Comparison of ENCODE assay signal across 39 mouse cellular contexts in genomic region chr10:42546507-42546906, GRCm38 (mm10). TPM values are rescaled to one million over a fixed set of nuclear protein-coding genes. Genes with fewer than 3 reads are reported as not detected.
DNase-seq lines count a peak whose midpoint lies in the region; ATAC-seq lines count a peak whose summit lies in the region.
"Had no signal": no experiment of that assay in that cellular context is flagged by ENCODE, and none has a peak within 500 bp of the region (broad histone marks: within the 10 kb centered on the region; RNA-seq: fewer than 3 reads in every experiment).

No protein-coding gene starts in this region.

- 86% methylated on average over 3 of the region's 3 CpGs for WGBS in heart, embryonic 13.5 days
- WGBS in liver, embryonic 12.5 days (ENCODE audit: insufficient replicate concordance): 80% methylated on average over 3 of the region's 3 CpGs

- no peak overlapping the region for H3K4me3 ChIP-seq in heart, embryonic 13.5 days
- H3K4me3 ChIP-seq in liver, embryonic 12.5 days: no peak overlapping the region
- H3K4me3 ChIP-seq: embryonic facial prominence, embryonic 10.5 days; embryonic facial prominence, embryonic 15.5 days; forebrain, embryonic 13.5 days; layer of hippocampus, adult 2 months; midbrain, embryonic 10.5 days; midbrain, embryonic 15.5 days had no signal

- no peak overlapping the region for H3K4me2 ChIP-seq in heart, embryonic 13.5 days
- no peak overlapping the region for H3K4me2 ChIP-seq in liver, embryonic 12.5 days
- H3K4me2 ChIP-seq: embryonic facial prominence, embryonic 15.5 days; forebrain, embryonic 13.5 days; hindbrain, embryonic 14.5 days; lung, embryonic 14.5 days; midbrain, embryonic 15.5 days had no signal

- no peak overlapping the region for H3K9ac ChIP-seq in heart, embryonic 13.5 days
- H3K9ac ChIP-seq in liver, embryonic 12.5 days: peak overlapping the region; percentile 14; the same call in 1 of the 2 replicates
- H3K9ac ChIP-seq: embryonic facial prominence, embryonic 15.5 days; forebrain, embryonic 13.5 days; hindbrain, embryonic 14.5 days; lung, embryonic 14.5 days; midbrain, embryonic 15.5 days had no signal

- H3K27ac ChIP-seq in heart, embryonic 13.5 days (replicated peaks): no peak overlapping the region
- peak overlapping the region; percentile 34; the same call in 1 of the 2 replicates for H3K27ac ChIP-seq in liver, embryonic 12.5 days
- H3K27ac ChIP-seq: embryonic facial prominence, embryonic 10.5 days; embryonic facial prominence, embryonic 15.5 days; forebrain, embryonic 13.5 days; hindbrain, embryonic 14.5 days; layer of hippocampus, adult 2 months; midbrain, embryonic 10.5 days; midbrain, embryonic 15.5 days; stomach, postnatal 0 days had no signal

- DNase-seq in heart, adult 9 months (ENCODE audit: low spot score in 2 of 2): no peak
- peak; percentile 58 for DNase-seq in R1 (ENCODE audit: low read depth, low spot score)
- no peak for DNase-seq in right cerebral cortex, postnatal 36 days (ENCODE audit: low spot score in 2 of 2)
- no peak for DNase-seq in left cerebral cortex, postnatal 10 days (ENCODE audit: extremely low spot score in 1 of 2, low spot score in 2 of 2)
- no peak for DNase-seq in kidney, adult 8-10 months
- DNase-seq: B cell, adult 2 months; cerebellum, adult 8-10 months; cerebellum, postnatal 25 days; gastrocnemius, postnatal 14 days; heart, postnatal 4 days; kidney, adult 18-20 months; kidney, postnatal 36 days; left cerebral cortex, postnatal 4 days; lung, embryonic 14.5 days; lung, postnatal 14 days; right cerebral cortex, postnatal 25 days; thymus, adult 18-20 months; thymus, postnatal 25 days had no signal

- no peaks in the 10 kb centered on the region for H3K36me3 ChIP-seq in heart, embryonic 13.5 days
- H3K36me3 ChIP-seq in liver, embryonic 12.5 days: no peaks in the 10 kb centered on the region
- H3K36me3 ChIP-seq: embryonic facial prominence, embryonic 10.5 days; embryonic facial prominence, embryonic 15.5 days; midbrain, embryonic 10.5 days; midbrain, embryonic 15.5 days had no signal

- H3K9me3 ChIP-seq in heart, embryonic 13.5 days: no peaks in the 10 kb centered on the region
- no peaks in the 10 kb centered on the region for H3K9me3 ChIP-seq in liver, embryonic 12.5 days (replicated peaks)
- H3K9me3 ChIP-seq: embryonic facial prominence, embryonic 10.5 days; embryonic facial prominence, embryonic 15.5 days; forebrain, embryonic 13.5 days; midbrain, embryonic 10.5 days; midbrain, embryonic 15.5 days had no signal

- intact Hi-C loops in left cerebral cortex, postnatal 10 days (cut with DNase I): no loop called here

- H3K27me3 ChIP-seq in heart, embryonic 13.5 days (replicated peaks): no peaks in the 10 kb centered on the region; the same call in 1 of the 2 replicates
- H3K27me3 ChIP-seq in liver, embryonic 12.5 days (replicated peaks): peaks cover 30% of the 10 kb centered on the region
- H3K27me3 ChIP-seq: embryonic facial prominence, embryonic 15.5 days; forebrain, embryonic 13.5 days; midbrain, embryonic 15.5 days; Patski had no signal

- no peaks in the 10 kb centered on the region for H3K4me1 ChIP-seq in heart, embryonic 13.5 days
- H3K4me1 ChIP-seq in liver, embryonic 12.5 days: peaks cover 36% of the 10 kb centered on the region
- H3K4me1 ChIP-seq: embryonic facial prominence, embryonic 10.5 days; embryonic facial prominence, embryonic 15.5 days; midbrain, embryonic 10.5 days; midbrain, embryonic 15.5 days had no signal

- ATAC-seq in heart, embryonic 13.5 days (ENCODE audit: extremely low read depth, insufficient number of reproducible peaks, low FRiP score, low TSS enrichment): peak; percentile 83; the same call in 1 of the 2 replicates
- peak; percentile 86 for ATAC-seq in liver, embryonic 12.5 days
- ATAC-seq: forebrain, embryonic 13.5 days; midbrain, embryonic 15.5 days; Patski had no signal

RNA-seq across cellular contexts. Expression of gene Nr2e1, which starts 36.9 kb away (rescaled TPM):
- polyA plus RNA-seq in heart, embryonic 13.5 days (2015; fragmentation: Nextera tagmentation; extraction: Ambion mirVana): not detected in 2 replicates
- polyA plus RNA-seq in liver, embryonic 12.5 days (2016; fragmentation: Nextera tagmentation; extraction: Ambion mirVana): not detected in 2 replicates
- 10 to 100 TPM in 1 of 2 experiments, 1 to 10 TPM in 1; 9.4 to 12.8 TPM for total RNA-seq in left cerebral cortex, postnatal 10 days (2021)
- total RNA-seq: adrenal gland, adult 18-20 months; adrenal gland, postnatal 4 days; gastrocnemius, postnatal 14 days; granulocyte monocyte progenitor cell, adult 5-6 weeks; heart, postnatal 4 days; MEL; neutrophil, adult 5-6 weeks had no signal
- polyA plus RNA-seq: heart, embryonic 16.5 days; hindbrain, embryonic 14.5 days; intestine, embryonic 14.5 days; kidney, embryonic 16.5 days; lung, embryonic 14.5 days; neural tube, embryonic 11.5 days; Patski; spleen, adult 2 months; stomach, postnatal 0 days had no signal

RNA-seq across cellular contexts. Expression of gene Ostm1, which starts 37.1 kb away (rescaled TPM):
- polyA plus RNA-seq in heart, embryonic 13.5 days (2015; fragmentation: Nextera tagmentation; extraction: Ambion mirVana): 19.2 and 19.5 TPM in 2 replicates
- 19.9 and 20.1 TPM in 2 replicates for polyA plus RNA-seq in liver, embryonic 12.5 days (2016; fragmentation: Nextera tagmentation; extraction: Ambion mirVana)
- total RNA-seq in left cerebral cortex, postnatal 10 days (2021): 10 to 100 TPM; 40.9 to 42.1 TPM

RNA-seq across cellular contexts. Expression of gene Snx3, which starts 44.7 kb away (rescaled TPM):
- polyA plus RNA-seq in heart, embryonic 13.5 days (2015; fragmentation: Nextera tagmentation; extraction: Ambion mirVana): 335 and 371 TPM in 2 replicates
- 291 and 307 TPM in 2 replicates for polyA plus RNA-seq in liver, embryonic 12.5 days (2016; fragmentation: Nextera tagmentation; extraction: Ambion mirVana)
- total RNA-seq in left cerebral cortex, postnatal 10 days (2021): 100 to 1,000 TPM; 197 to 199 TPM
